Mouse (Mus musculus) ZHBTc4 (cell line): ENCODE data around the gene Cltc.
A peak's percentile ranks its signal among the peaks of the same experiment; 100 is the strongest.
"Not testable (repeated sequence)": the region's sequence is repeated elsewhere in the genome, so short reads cannot be mapped to it uniquely, and the experiment has no call there.

Experiments
- DNase-seq: peaks from one replicate; pipeline ENCODE4 v3.0.0-alpha.2; 2011; ENCODE audit warnings: low read depth, low spot score

Cltc gene

GRCm38 (mm10) chr11:86757480-86758371 lies at the start of gene Cltc:
Cltc (minus strand) TSS chr11:86757565.
- peak; percentile 99 for DNase-seq

GRCm38 (mm10) chr11:86807001-86807477 lies 49.7 kb upstream of the Cltc start:
- DNase-seq = peak; percentile 90

GRCm38 (mm10) chr11:86794161-86794560 lies 36.8 kb upstream of the Cltc start:
- DNase-seq = no peak

- DNase-seq = not testable (repeated sequence)
These were observed 30.1 kb upstream of the Cltc start for GRCm38 (mm10) chr11:86787436-86787835.

- DNase-seq = no peak
These were observed 28.4 kb upstream of the Cltc start for GRCm38 (mm10) chr11:86785767-86786166.

GRCm38 (mm10) chr11:86769884-86770283 lies 12.5 kb upstream of the Cltc start:
- DNase-seq = no peak

- DNase-seq = no peak
These were observed 7.1 kb upstream of the Cltc start for GRCm38 (mm10) chr11:86764501-86764900.

- DNase-seq = peak; percentile 26
These were observed 5.8 kb upstream of the Cltc start for GRCm38 (mm10) chr11:86763127-86763526.

- no peak for DNase-seq
These were observed 3.0 kb upstream of the Cltc start for GRCm38 (mm10) chr11:86760357-86760756.

GRCm38 (mm10) chr11:86759886-86760285 lies 2.5 kb upstream of the Cltc start:
- DNase-seq = no peak

GRCm38 (mm10) chr11:86759226-86759625 lies 1.9 kb upstream of the Cltc start:
- DNase-seq = no peak

- no peak for DNase-seq
These were observed 1.2 kb upstream of the Cltc start for GRCm38 (mm10) chr11:86758559-86758958.

GRCm38 (mm10) chr11:86757142-86757479 lies 254 bp downstream of the Cltc start:
- DNase-seq = no peak

GRCm38 (mm10) chr11:86756156-86757141 lies 916 bp downstream of the Cltc start:
- peak; percentile 67 for DNase-seq

GRCm38 (mm10) chr11:86752404-86752803 lies 5.0 kb downstream of the Cltc start:
- no peak for DNase-seq

GRCm38 (mm10) chr11:86751010-86751409 lies 6.4 kb downstream of the Cltc start:
- DNase-seq = no peak

GRCm38 (mm10) chr11:86749776-86750423 lies 7.5 kb downstream of the Cltc start:
- DNase-seq = no peak

GRCm38 (mm10) chr11:86745634-86746404 lies 11.5 kb downstream of the Cltc start:
- no peak for DNase-seq

GRCm38 (mm10) chr11:86742605-86743004 lies 14.8 kb downstream of the Cltc start:
- no peak for DNase-seq

GRCm38 (mm10) chr11:86741505-86741904 lies 15.9 kb downstream of the Cltc start:
- no peak for DNase-seq

GRCm38 (mm10) chr11:86739470-86739869 lies 17.9 kb downstream of the Cltc start:
- no peak for DNase-seq
